Mouse (Mus musculus): ENCODE results near the gene Plcb4.

DNA sequence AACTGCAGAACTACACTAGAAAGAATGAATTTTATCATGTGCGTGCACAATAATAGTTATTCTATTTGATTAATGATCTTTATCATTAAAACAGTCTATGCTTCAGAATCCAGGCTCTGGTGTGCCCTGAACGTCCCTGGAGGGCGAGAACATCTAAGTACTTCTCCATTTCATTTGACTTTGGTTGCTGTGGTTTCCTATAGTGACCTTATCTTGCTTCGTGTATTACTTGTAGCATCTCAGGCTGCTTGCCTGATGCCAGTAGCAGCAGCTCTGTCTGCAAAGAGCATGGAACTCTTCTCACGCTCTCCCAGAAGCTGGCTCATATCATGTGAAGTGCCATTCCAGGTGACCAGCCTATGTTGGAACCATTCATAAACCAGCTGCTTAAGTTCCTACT lies 137.9 kb downstream of the Plcb4 start:
- TF ChIP-seq HCFC1 (IDR thresholded peaks at IDR 0.05; ENCODE audit: borderline replicate concordance, insufficient read depth, low read length) (no peak), MAFK (IDR thresholded peaks at IDR 0.05; ENCODE audit: insufficient read depth, low read depth, low read length) (no peak), ZC3H11A (IDR thresholded peaks at IDR 0.05; ENCODE audit: borderline replicate concordance, low read depth, low read length) (no peak), CHD2 (IDR thresholded peaks at IDR 0.05; ENCODE audit: low read depth, low read length) (no peak), ZNF384 (IDR thresholded peaks at IDR 0.05; ENCODE audit: low read depth, low read length) (no peak)
